Mouse (Mus musculus): ENCODE measurements around the gene Riox2. TPM values are rescaled to one million over a fixed set of nuclear protein-coding genes. Genes with fewer than 3 reads are reported as not detected.
A peak's percentile ranks its signal among the peaks of the same experiment; 100 is the strongest.

The Riox2 gene
- polyA plus RNA-seq, 1 experiment from 2014 or later: 34.9 TPM

- H3K4me2 ChIP-seq (ENCODE audit: low read depth, severe bottlenecking): no peak overlapping the region
- no peak overlapping the region for H3K27ac ChIP-seq (replicated peaks; ENCODE audit: low read depth, low read length)
- DNase-seq (ENCODE audit: low spot score): no peak
- no peaks in the 10 kb centered on the region for H3K9me3 ChIP-seq (ENCODE audit: control insufficient read depth, low read length)
- WGBS: 73% methylated on average over 4 of the region's 4 CpGs
- 0 out of 2 replicates have a peak, but pooled peaks have one; percentile 31 for ATAC-seq (ENCODE audit: insufficient number of reproducible peaks, low FRiP score, low TSS enrichment, low read depth)
- H3K36me3 ChIP-seq (ENCODE audit: control insufficient read depth, insufficient read depth, low read length): no peaks in the 10 kb centered on the region
- H3K4me1 ChIP-seq (ENCODE audit: control insufficient read depth, insufficient read depth, low read length): no peaks in the 10 kb centered on the region
- H3K27me3 ChIP-seq (ENCODE audit: control insufficient read depth, insufficient read depth, low read length): no peaks in the 10 kb centered on the region
- H3K9ac ChIP-seq (ENCODE audit: low read length): no peak overlapping the region
- H3K4me3 ChIP-seq (ENCODE audit: low read depth, low read length): no peak overlapping the region
Measured at GRCm38 (mm10) chr16:59463567-59463966, 8.0 kb upstream of the Riox2 start.

- WGBS: 89% methylated on average over 6 of the region's 6 CpGs
- Histone ChIP-seq H3K9ac (ENCODE audit: low read length) (no peak overlapping the region), H3K36me3 (ENCODE audit: control insufficient read depth, insufficient read depth, low read length) (no peaks in the 10 kb centered on the region), H3K9me3 (ENCODE audit: control insufficient read depth, low read length) (no peaks in the 10 kb centered on the region), H3K27me3 (ENCODE audit: control insufficient read depth, insufficient read depth, low read length) (no peaks in the 10 kb centered on the region), H3K4me1 (ENCODE audit: control insufficient read depth, insufficient read depth, low read length) (no peaks in the 10 kb centered on the region), H3K4me2 (ENCODE audit: low read depth, severe bottlenecking) (no peak overlapping the region), H3K4me3 (ENCODE audit: low read depth, low read length) (no peak overlapping the region), H3K27ac (replicated peaks; ENCODE audit: low read depth, low read length) (no peak overlapping the region)
- ATAC-seq (ENCODE audit: insufficient number of reproducible peaks, low FRiP score, low TSS enrichment, low read depth) (no peak), DNase-seq (ENCODE audit: low spot score) (no peak)
Measured at GRCm38 (mm10) chr16:59463973-59464372, 7.6 kb upstream of the Riox2 start.

GRCm38 (mm10) chr16:59469846-59470245 is 1.7 kb upstream of the Riox2 start:
- DNase-seq (ENCODE audit: low spot score) (no peak), ATAC-seq (ENCODE audit: insufficient number of reproducible peaks, low FRiP score, low TSS enrichment, low read depth) (no peak)
- no peak overlapping the region for H3K9ac ChIP-seq (ENCODE audit: low read length)
- H3K27ac ChIP-seq (replicated peaks; ENCODE audit: low read depth, low read length): no peak overlapping the region
- H3K4me3 ChIP-seq (ENCODE audit: low read depth, low read length): no peak overlapping the region
- no peaks in the 10 kb centered on the region for H3K36me3 ChIP-seq (ENCODE audit: control insufficient read depth, insufficient read depth, low read length)
- 77% methylated on average over 1 of the region's 1 CpGs for WGBS
- H3K27me3 ChIP-seq (ENCODE audit: control insufficient read depth, insufficient read depth, low read length): no peaks in the 10 kb centered on the region
- H3K4me2 ChIP-seq (ENCODE audit: low read depth, severe bottlenecking): no peak overlapping the region
- no peaks in the 10 kb centered on the region for H3K9me3 ChIP-seq (ENCODE audit: control insufficient read depth, low read length)
- H3K4me1 ChIP-seq (ENCODE audit: control insufficient read depth, insufficient read depth, low read length): 0 out of 2 replicates have a peak, but pooled peaks cover 4% of the 10 kb centered on the region

GRCm38 (mm10) chr16:59472546-59472945 is 971 bp downstream of the Riox2 start:
- Histone ChIP-seq H3K27me3 (ENCODE audit: control insufficient read depth, insufficient read depth, low read length) (no peaks in the 10 kb centered on the region), H3K36me3 (ENCODE audit: control insufficient read depth, insufficient read depth, low read length) (no peaks in the 10 kb centered on the region), H3K9me3 (ENCODE audit: control insufficient read depth, low read length) (no peaks in the 10 kb centered on the region), H3K4me1 (ENCODE audit: control insufficient read depth, insufficient read depth, low read length) (0 out of 2 replicates have a peak, but pooled peaks cover 4% of the 10 kb centered on the region), H3K9ac (ENCODE audit: low read length) (no peak overlapping the region), H3K27ac (replicated peaks; ENCODE audit: low read depth, low read length) (no peak overlapping the region), H3K4me3 (ENCODE audit: low read depth, low read length) (peak overlapping the region; percentile 59), H3K4me2 (ENCODE audit: low read depth, severe bottlenecking) (peak overlapping the region; percentile 34)
- ATAC-seq (ENCODE audit: insufficient number of reproducible peaks, low FRiP score, low TSS enrichment, low read depth) (no peak), DNase-seq (ENCODE audit: low spot score) (no peak)
- whole genome bisulfite sequencing: 47% methylated on average over 6 of the region's 6 CpGs

- peak; percentile 64 for DNase-seq (ENCODE audit: low spot score)
- 0 out of 2 replicates have a peak, but pooled peaks cover 4% of the 10 kb centered on the region for H3K4me1 ChIP-seq (ENCODE audit: control insufficient read depth, insufficient read depth, low read length)
- WGBS: 19% methylated on average over 1 of the region's 1 CpGs
- H3K9me3 ChIP-seq (ENCODE audit: control insufficient read depth, low read length): no peaks in the 10 kb centered on the region
- no peak overlapping the region for H3K27ac ChIP-seq (replicated peaks; ENCODE audit: low read depth, low read length)
- no peaks in the 10 kb centered on the region for H3K27me3 ChIP-seq (ENCODE audit: control insufficient read depth, insufficient read depth, low read length)
- ATAC-seq (ENCODE audit: insufficient number of reproducible peaks, low FRiP score, low TSS enrichment, low read depth): no peak
- no peak overlapping the region for H3K4me3 ChIP-seq (ENCODE audit: low read depth, low read length)
- no peaks in the 10 kb centered on the region for H3K36me3 ChIP-seq (ENCODE audit: control insufficient read depth, insufficient read depth, low read length)
- no peak overlapping the region for H3K9ac ChIP-seq (ENCODE audit: low read length)
- H3K4me2 ChIP-seq (ENCODE audit: low read depth, severe bottlenecking): no peak overlapping the region
Measured at GRCm38 (mm10) chr16:59474788-59475187, 3.2 kb downstream of the Riox2 start.

GRCm38 (mm10) chr16:59477955-59478354 is 6.4 kb downstream of the Riox2 start:
- WGBS: 93% methylated on average over 3 of the region's 3 CpGs
- Histone ChIP-seq H3K36me3 (ENCODE audit: control insufficient read depth, insufficient read depth, low read length) (no peaks in the 10 kb centered on the region; the same call in 1 of the 2 replicates), H3K27ac (replicated peaks; ENCODE audit: low read depth, low read length) (no peak overlapping the region), H3K4me2 (ENCODE audit: low read depth, severe bottlenecking) (no peak overlapping the region), H3K9me3 (ENCODE audit: control insufficient read depth, low read length) (no peaks in the 10 kb centered on the region), H3K4me3 (ENCODE audit: low read depth, low read length) (no peak overlapping the region), H3K4me1 (ENCODE audit: control insufficient read depth, insufficient read depth, low read length) (no peaks in the 10 kb centered on the region), H3K9ac (ENCODE audit: low read length) (no peak overlapping the region), H3K27me3 (ENCODE audit: control insufficient read depth, insufficient read depth, low read length) (no peaks in the 10 kb centered on the region)
- DNase-seq (ENCODE audit: low spot score): no peak
- ATAC-seq (ENCODE audit: insufficient number of reproducible peaks, low FRiP score, low TSS enrichment, low read depth): no peak

- 81% methylated on average over 7 of the region's 7 CpGs for WGBS
- H3K27me3 ChIP-seq (ENCODE audit: control insufficient read depth, insufficient read depth, low read length): no peaks in the 10 kb centered on the region
- H3K4me3 ChIP-seq (ENCODE audit: low read depth, low read length): no peak overlapping the region
- H3K36me3 ChIP-seq (ENCODE audit: control insufficient read depth, insufficient read depth, low read length): peaks cover 19% of the 10 kb centered on the region; the same call in 1 of the 2 replicates
- DNase-seq (ENCODE audit: low spot score) (no peak), ATAC-seq (ENCODE audit: insufficient number of reproducible peaks, low FRiP score, low TSS enrichment, low read depth) (no peak)
- no peak overlapping the region for H3K27ac ChIP-seq (replicated peaks; ENCODE audit: low read depth, low read length)
- H3K9ac ChIP-seq (ENCODE audit: low read length): no peak overlapping the region
- H3K4me1 ChIP-seq (ENCODE audit: control insufficient read depth, insufficient read depth, low read length): 0 out of 2 replicates have a peak, but pooled peaks cover 3% of the 10 kb centered on the region
- no peaks in the 10 kb centered on the region for H3K9me3 ChIP-seq (ENCODE audit: control insufficient read depth, low read length)
- no peak overlapping the region for H3K4me2 ChIP-seq (ENCODE audit: low read depth, severe bottlenecking)
Measured at GRCm38 (mm10) chr16:59487239-59487638, 15.7 kb downstream of the Riox2 start.

GRCm38 (mm10) chr16:59487975-59488548 is 16.5 kb downstream of the Riox2 start:
- Histone ChIP-seq H3K4me3 (ENCODE audit: low read depth, low read length) (no peak overlapping the region), H3K36me3 (ENCODE audit: control insufficient read depth, insufficient read depth, low read length) (peaks cover 22% of the 10 kb centered on the region; the same call in 1 of the 2 replicates), H3K4me1 (ENCODE audit: control insufficient read depth, insufficient read depth, low read length) (0 out of 2 replicates have a peak, but pooled peaks cover 3% of the 10 kb centered on the region), H3K27me3 (ENCODE audit: control insufficient read depth, insufficient read depth, low read length) (no peaks in the 10 kb centered on the region), H3K9ac (ENCODE audit: low read length) (no peak overlapping the region), H3K9me3 (ENCODE audit: control insufficient read depth, low read length) (no peaks in the 10 kb centered on the region), H3K4me2 (ENCODE audit: low read depth, severe bottlenecking) (no peak overlapping the region), H3K27ac (replicated peaks; ENCODE audit: low read depth, low read length) (no peak overlapping the region)
- 80% methylated on average over 9 of the region's 9 CpGs for WGBS
- DNase-seq (ENCODE audit: low spot score): no peak
- ATAC-seq (ENCODE audit: insufficient number of reproducible peaks, low FRiP score, low TSS enrichment, low read depth): no peak

GRCm38 (mm10) chr16:59493199-59493598 is 21.6 kb downstream of the Riox2 start:
- Histone ChIP-seq H3K27ac (replicated peaks; ENCODE audit: low read depth, low read length) (no peak overlapping the region), H3K4me1 (ENCODE audit: control insufficient read depth, insufficient read depth, low read length) (no peaks in the 10 kb centered on the region), H3K4me2 (ENCODE audit: low read depth, severe bottlenecking) (no peak overlapping the region), H3K9ac (ENCODE audit: low read length) (no peak overlapping the region), H3K9me3 (ENCODE audit: control insufficient read depth, low read length) (no peaks in the 10 kb centered on the region), H3K27me3 (ENCODE audit: control insufficient read depth, insufficient read depth, low read length) (no peaks in the 10 kb centered on the region), H3K4me3 (ENCODE audit: low read depth, low read length) (no peak overlapping the region), H3K36me3 (ENCODE audit: control insufficient read depth, insufficient read depth, low read length) (peaks cover 19% of the 10 kb centered on the region; the same call in 1 of the 2 replicates)
- 92% methylated on average over 14 of the region's 14 CpGs for WGBS
- no peak for ATAC-seq (ENCODE audit: insufficient number of reproducible peaks, low FRiP score, low TSS enrichment, low read depth)
- DNase-seq (ENCODE audit: low spot score): no peak

Data from limb, embryonic 11.5 days (tissue).